Mouse (Mus musculus) brain, embryonic 14.5 days (tissue): ENCODE results near the gene Kap.

Experiments used
- CTCF ChIP-seq: fragments of 200-500 bp; IDR thresholded peaks from 2 replicates; pipeline ENCODE4 v1.5.1; 2012; ENCODE audit warnings: inconsistent platforms, mild to moderate bottlenecking, moderate library complexity, borderline replicate concordance; ENCODE audit not compliant: insufficient read depth, insufficient read length; ENCODE audit errors: extremely low read depth
- POLR2A ChIP-seq: fragments of 200-500 bp; IDR thresholded peaks from 2 replicates; pipeline ENCODE4 v1.6.1; 2012; ENCODE audit warnings: mild to moderate bottlenecking, inconsistent platforms, borderline replicate concordance; ENCODE audit not compliant: poor library complexity, insufficient read depth, insufficient read length, severe bottlenecking; ENCODE audit errors: extremely low read depth

DNA sequence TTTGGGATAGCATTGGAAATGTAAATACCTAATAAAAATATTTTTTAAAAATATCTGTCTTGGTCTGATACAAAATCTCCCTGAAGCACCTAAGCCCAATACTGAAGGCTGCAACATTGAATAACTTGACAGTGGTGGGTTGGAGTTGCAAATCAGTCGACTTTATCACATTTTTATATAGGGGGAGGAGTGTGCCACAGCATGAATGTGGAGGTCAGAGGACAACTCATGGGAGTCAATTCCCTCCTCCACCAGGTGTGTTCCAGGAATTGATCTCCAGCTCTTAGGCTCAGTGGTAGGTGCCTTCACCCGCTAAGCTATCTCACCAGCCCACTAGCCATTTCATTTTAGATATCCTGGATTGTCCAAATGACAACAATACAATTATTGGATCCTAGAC lies 4.2 kb downstream of the Kap start:
- TF ChIP-seq POLR2A (no peak), CTCF (no peak)
